Mouse (Mus musculus) heart, embryonic 15.5 days (tissue): ENCODE results near the gene Usp35. TPM values are rescaled to one million over a fixed set of nuclear protein-coding genes. Genes with fewer than 3 reads are reported as not detected.

ENCODE experiments used
- ATAC-seq: fragments of 200-750 bp; cut with Nextera tagmentation; replicated peaks from 2 replicates; pipeline ENCODE4 v1.8.0; 2017; ENCODE audit warnings: low read depth, moderate TSS enrichment; ENCODE audit not compliant: insufficient number of reproducible peaks, insufficient read depth, low FRiP score
- H3K27ac ChIP-seq: fragments of 300-500 bp; sonication (generic); 2 replicates; pipeline ENCODE4 v1.5.1; 2015; ENCODE audit warnings: mild to moderate bottlenecking, inconsistent platforms
- H3K27me3 ChIP-seq: fragments of 300-500 bp; sonication (generic); 2 replicates; pipeline ENCODE4 v1.6.1; 2015; ENCODE audit warnings: inconsistent platforms
- H3K36me3 ChIP-seq: fragments of 300-500 bp; sonication (generic); 2 replicates; pipeline ENCODE4 v1.6.1; 2015; ENCODE audit warnings: mild to moderate bottlenecking, inconsistent platforms
- H3K4me1 ChIP-seq: fragments of 300-500 bp; sonication (generic); replicated peaks from 2 replicates; pipeline ENCODE4 v1.6.1; 2015; ENCODE audit warnings: inconsistent platforms
- H3K4me2 ChIP-seq: fragments of 300-500 bp; sonication (generic); 2 replicates; pipeline ENCODE4 v1.6.1; 2015; ENCODE audit warnings: inconsistent platforms, mild to moderate bottlenecking, moderate library complexity
- H3K4me3 ChIP-seq: fragments of 300-500 bp; sonication (generic); 2 replicates; pipeline ENCODE4 v1.5.1; 2015; ENCODE audit warnings: mild to moderate bottlenecking, inconsistent platforms
- H3K9ac ChIP-seq: fragments of 300-500 bp; sonication (generic); 2 replicates; pipeline ENCODE4 v1.6.1; 2015; ENCODE audit warnings: mild to moderate bottlenecking, inconsistent platforms
- H3K9me3 ChIP-seq: fragments of 300-500 bp; sonication (generic); replicated peaks from 2 replicates; pipeline ENCODE4 v1.6.1; 2016; ENCODE audit warnings: inconsistent platforms
- WGBS: fragments of 180-500 bp; shearing (Covaris S2); methylation state at CpG from one replicate; pipeline ENCODE4 v1.1.7; 2015; ENCODE audit warnings: mixed read lengths; 5-methylcytosine and 5-hydroxymethylcytosine counted together
- polyA plus RNA-seq: library from polyadenylated mRNA; unstranded; fragments of >200 nt; fragmentation: Nextera tagmentation; extraction: Ambion mirVana; gene quantifications from 2 replicates; pipeline ENCODE4 v1.2.1, GENCODE M21; 2015

The Usp35 gene
- polyA plus RNA-seq, 1 experiment from 2014 or later = 0.60 TPM

DNA sequence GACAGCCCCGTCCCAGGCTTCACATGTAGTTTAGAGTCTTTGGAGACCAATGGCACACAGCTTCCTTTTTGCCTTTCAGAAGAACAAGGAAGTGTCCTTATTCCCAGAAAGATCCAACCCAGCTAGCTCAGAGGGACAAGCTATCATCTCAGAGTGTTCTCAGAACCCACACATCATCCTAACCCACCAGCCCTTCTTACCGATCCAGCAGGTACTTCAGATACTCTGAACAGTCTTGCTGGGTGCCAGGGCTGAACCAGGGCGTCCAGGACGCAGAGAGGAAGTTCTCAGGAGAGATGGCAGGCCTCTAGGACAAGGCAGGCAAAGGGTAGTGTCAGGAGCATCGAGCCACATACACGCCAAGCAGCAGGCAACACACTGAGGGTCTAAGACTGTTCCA is 19.0 kb downstream of the Usp35 start:
- Histone ChIP-seq H3K4me3 (no peak overlapping the region), H3K27me3 (no peaks in the 10 kb centered on the region), H3K9ac (no peak overlapping the region), H3K9me3 (no peaks in the 10 kb centered on the region), H3K4me2 (no peak overlapping the region), H3K36me3 (peaks cover 33% of the 10 kb centered on the region), H3K27ac (no peak overlapping the region), H3K4me1 (no peaks in the 10 kb centered on the region)
- ATAC-seq = no peak
- 86% methylated on average over 6 of the region's 6 CpGs for WGBS

DNA sequence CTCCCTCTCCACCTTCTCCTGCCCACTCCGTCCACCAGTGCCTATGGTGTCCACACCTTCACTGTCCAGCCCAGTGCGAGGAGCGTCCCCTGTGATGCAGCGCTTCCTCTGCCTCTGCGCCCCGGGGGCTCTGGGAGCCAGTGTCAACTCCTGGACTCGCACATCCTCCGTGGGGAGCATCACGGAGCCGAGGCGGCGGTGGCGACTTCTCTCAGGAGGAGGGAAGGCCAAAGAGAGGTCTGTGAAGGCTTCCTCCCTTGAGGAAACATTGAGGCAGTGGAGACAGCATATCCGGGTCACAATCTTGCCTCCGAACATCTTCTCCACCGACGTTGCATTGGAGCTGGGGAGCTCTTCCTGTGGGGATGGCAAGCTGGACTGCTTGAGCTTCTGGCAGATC is 19.6 kb downstream of the Usp35 start:
- Histone ChIP-seq H3K27ac (no peak overlapping the region), H3K9me3 (no peaks in the 10 kb centered on the region), H3K9ac (no peak overlapping the region), H3K27me3 (no peaks in the 10 kb centered on the region), H3K36me3 (peaks cover 34% of the 10 kb centered on the region), H3K4me3 (no peak overlapping the region), H3K4me2 (no peak overlapping the region), H3K4me1 (no peaks in the 10 kb centered on the region)
- 78% methylated on average over 17 of the region's 17 CpGs for WGBS
- no peak for ATAC-seq

DNA sequence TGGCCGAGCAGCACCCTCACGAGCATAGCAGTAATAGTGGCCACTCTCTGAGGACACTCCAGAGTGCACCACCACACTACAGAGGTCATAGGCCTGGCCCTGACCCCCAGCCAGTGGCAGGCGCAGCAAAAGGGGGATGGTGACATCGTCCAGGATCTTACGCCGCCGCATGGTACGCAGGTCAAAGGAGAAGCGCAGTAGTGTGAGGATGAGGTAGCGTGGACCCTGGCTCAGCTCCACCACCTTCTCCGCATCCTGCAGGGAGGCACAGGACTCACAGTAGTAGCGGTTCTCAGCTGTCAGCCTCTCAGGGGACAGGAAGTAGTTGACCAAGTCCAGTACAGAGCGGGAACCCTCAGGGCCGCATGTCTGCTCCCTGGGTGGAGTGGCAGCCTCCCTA is 20.2 kb downstream of the Usp35 start:
- Histone ChIP-seq H3K4me3 (no peak overlapping the region), H3K4me2 (no peak overlapping the region), H3K9ac (no peak overlapping the region), H3K27ac (no peak overlapping the region), H3K4me1 (no peaks in the 10 kb centered on the region), H3K36me3 (peaks cover 39% of the 10 kb centered on the region), H3K27me3 (no peaks in the 10 kb centered on the region), H3K9me3 (no peaks in the 10 kb centered on the region)
- 89% methylated on average over 14 of the region's 14 CpGs for WGBS
- no peak for ATAC-seq

DNA sequence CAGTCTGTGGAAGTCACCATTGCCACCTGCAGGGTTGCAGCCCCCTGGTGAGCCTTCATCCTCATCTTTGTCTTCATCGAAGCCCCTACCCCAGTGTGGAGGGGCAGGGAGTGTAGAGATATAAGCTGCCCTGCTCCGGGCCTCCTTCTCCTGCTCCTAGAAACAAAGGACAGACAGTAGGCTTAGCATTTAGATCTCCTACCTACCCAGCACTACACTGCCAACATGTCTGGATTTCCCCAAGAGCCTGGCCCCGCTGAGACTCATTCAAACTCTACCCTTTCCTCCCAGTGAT is 21.5 kb downstream of the Usp35 start:
- Histone ChIP-seq H3K4me2 (no peak overlapping the region), H3K27ac (no peak overlapping the region), H3K4me1 (no peaks in the 10 kb centered on the region), H3K36me3 (peaks cover 52% of the 10 kb centered on the region), H3K4me3 (no peak overlapping the region), H3K9me3 (no peaks in the 10 kb centered on the region), H3K9ac (no peak overlapping the region), H3K27me3 (no peaks in the 10 kb centered on the region)
- 89% methylated on average over 3 of the region's 3 CpGs for WGBS
- no peak for ATAC-seq

DNA sequence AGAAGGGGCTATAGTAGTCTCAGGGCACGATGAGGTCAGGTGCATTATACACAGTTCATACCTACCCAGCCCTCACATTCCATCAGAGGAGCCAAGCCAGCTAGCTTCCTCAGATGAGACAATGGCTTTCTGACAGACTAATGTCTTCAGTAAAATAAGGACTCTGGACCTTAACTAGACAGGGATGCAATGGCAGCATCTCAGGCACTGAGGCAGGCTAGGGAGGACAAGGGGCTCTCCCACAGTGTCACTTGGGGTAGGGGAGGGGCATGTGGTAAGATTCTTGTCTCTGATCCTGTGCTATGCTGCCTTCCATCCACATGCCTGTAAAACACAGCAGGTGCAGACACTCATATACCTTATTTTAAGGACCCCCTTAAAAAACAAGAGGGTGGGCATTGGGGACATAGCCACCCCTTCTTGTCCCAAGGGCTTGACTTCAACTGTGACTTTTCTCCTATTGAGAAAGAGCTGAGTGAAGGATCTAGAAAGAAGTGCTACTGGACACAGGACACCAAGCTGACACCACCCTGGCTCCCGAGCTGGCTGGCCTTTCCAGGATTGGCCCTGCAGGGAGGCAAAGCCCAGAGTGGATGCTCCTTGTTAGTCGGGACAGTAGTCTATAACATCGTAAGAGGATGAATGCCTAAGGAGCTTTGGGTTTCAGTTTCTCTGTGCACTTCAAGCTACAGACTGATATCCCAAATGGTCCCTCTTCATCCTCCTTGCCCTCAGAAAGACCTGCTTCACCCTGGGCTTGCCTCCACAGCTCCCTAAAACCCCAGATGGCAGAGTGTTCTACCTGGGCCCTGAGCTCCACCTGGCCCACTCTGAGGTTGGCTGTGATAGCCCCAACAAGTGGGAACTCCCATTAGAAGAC is 22.1 kb downstream of the Usp35 start:
- peaks cover 57% of the 10 kb centered on the region for H3K36me3 ChIP-seq
- H3K9ac ChIP-seq = no peak overlapping the region
- no peaks in the 10 kb centered on the region for H3K9me3 ChIP-seq
- H3K27me3 ChIP-seq = no peaks in the 10 kb centered on the region
- no peaks in the 10 kb centered on the region for H3K4me1 ChIP-seq
- H3K27ac ChIP-seq = no peak overlapping the region
- 84% methylated on average over 4 of the region's 4 CpGs for WGBS
- no peak overlapping the region for H3K4me3 ChIP-seq
- no peak overlapping the region for H3K4me2 ChIP-seq
- no peak for ATAC-seq

DNA sequence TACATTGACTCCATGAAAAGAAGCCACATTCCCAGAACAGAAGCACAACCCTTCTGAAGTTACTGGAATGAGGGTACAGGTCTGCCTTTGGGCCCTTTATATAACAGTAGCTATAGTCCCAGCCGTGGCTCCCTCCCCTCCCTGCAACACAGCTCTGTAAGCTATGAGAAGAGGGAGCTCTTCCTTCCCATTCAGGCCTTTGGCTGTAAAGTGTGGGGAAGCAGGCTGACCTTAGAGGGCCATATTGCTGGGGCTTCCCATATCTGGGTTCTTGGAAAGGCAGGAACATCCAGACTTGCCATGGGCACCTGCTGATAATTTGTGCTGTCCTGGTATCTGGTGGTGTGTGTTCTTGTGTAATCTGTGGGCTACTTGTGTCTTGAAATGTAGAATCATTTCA is 24.3 kb downstream of the Usp35 start:
- 83% methylated on average over 1 of the region's 1 CpGs for whole genome bisulfite sequencing
- ATAC-seq = no peak
- Histone ChIP-seq H3K4me2 (no peak overlapping the region), H3K27me3 (no peaks in the 10 kb centered on the region), H3K36me3 (peaks cover 76% of the 10 kb centered on the region), H3K4me1 (no peaks in the 10 kb centered on the region), H3K9ac (no peak overlapping the region), H3K4me3 (no peak overlapping the region), H3K9me3 (no peaks in the 10 kb centered on the region), H3K27ac (no peak overlapping the region)

DNA sequence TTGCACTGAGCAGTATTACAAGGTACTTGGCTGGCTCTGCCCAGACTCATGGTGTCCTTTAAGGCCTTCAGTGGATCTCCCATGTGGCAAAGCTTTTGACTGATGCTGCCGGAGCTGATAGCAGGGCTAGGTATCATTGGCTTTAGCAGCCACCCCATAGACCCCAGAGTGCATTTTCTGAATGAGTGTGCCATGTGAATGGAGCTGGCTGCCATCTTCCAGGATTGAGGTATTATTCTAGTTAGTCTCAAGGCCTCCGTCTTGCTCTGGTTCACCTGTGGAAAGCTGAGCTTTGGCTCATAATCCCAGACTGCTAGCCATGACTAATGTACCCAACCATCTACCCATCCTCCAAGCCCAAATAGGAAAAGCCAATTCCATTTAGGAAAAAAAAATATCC is 25.0 kb downstream of the Usp35 start:
- no peak for ATAC-seq
- Histone ChIP-seq H3K9ac (no peak overlapping the region), H3K4me2 (no peak overlapping the region), H3K4me3 (no peak overlapping the region), H3K27me3 (no peaks in the 10 kb centered on the region), H3K9me3 (no peaks in the 10 kb centered on the region), H3K36me3 (peaks cover 79% of the 10 kb centered on the region), H3K27ac (no peak overlapping the region), H3K4me1 (no peaks in the 10 kb centered on the region)
- 88% methylated on average over 2 of the region's 2 CpGs for WGBS

DNA sequence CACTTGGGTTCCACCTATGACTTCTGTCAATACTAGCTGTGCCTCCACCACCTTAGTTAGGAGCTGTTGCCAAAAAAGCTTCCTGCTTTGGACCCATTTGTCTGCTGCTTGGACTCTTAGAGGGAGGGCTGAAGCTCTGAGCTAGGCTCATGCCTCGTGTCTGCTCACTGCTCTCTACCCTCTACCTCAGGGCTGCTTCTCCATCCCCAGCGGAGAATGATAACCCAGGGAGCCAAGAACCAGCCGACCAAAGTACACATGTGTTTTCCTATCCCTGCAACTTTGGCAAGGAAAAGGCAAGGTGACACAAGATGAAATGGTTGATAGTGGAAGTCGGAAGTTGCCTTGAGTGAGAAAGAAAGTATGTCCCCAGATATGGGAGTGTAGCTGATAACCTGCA is 26.6 kb downstream of the Usp35 start:
- Histone ChIP-seq H3K27me3 (no peaks in the 10 kb centered on the region), H3K9ac (no peak overlapping the region), H3K27ac (no peak overlapping the region), H3K4me1 (no peaks in the 10 kb centered on the region), H3K4me3 (no peak overlapping the region), H3K9me3 (no peaks in the 10 kb centered on the region), H3K4me2 (no peak overlapping the region), H3K36me3 (peaks cover 81% of the 10 kb centered on the region)
- 81% methylated on average over 4 of the region's 4 CpGs for WGBS
- ATAC-seq = no peak

DNA sequence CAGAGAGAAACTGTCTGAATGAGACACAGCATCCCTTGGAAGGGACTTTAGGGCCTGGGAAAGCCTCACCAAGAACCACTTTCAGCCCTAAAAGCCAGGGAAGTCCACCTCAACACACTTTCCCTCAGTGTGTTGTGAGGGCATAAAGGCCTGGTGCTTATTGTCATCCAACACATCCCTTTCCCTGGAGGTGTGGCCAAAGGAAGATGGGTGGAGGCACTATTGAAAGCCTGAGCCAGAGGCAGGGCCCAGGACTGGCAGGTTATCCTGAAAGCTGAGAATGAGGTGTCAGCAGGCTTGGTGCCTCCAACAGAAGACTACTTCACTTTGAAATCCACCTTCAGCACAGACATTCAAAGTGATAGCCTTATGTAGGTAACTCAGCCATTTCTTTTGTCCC is 27.3 kb downstream of the Usp35 start:
- H3K27me3 ChIP-seq = no peaks in the 10 kb centered on the region
- ATAC-seq = no peak
- no peak overlapping the region for H3K4me2 ChIP-seq
- H3K27ac ChIP-seq = no peak overlapping the region
- H3K4me3 ChIP-seq = no peak overlapping the region
- H3K9me3 ChIP-seq = no peaks in the 10 kb centered on the region
- H3K9ac ChIP-seq = no peak overlapping the region
- no peaks in the 10 kb centered on the region for H3K4me1 ChIP-seq
- H3K36me3 ChIP-seq = peaks cover 76% of the 10 kb centered on the region

DNA sequence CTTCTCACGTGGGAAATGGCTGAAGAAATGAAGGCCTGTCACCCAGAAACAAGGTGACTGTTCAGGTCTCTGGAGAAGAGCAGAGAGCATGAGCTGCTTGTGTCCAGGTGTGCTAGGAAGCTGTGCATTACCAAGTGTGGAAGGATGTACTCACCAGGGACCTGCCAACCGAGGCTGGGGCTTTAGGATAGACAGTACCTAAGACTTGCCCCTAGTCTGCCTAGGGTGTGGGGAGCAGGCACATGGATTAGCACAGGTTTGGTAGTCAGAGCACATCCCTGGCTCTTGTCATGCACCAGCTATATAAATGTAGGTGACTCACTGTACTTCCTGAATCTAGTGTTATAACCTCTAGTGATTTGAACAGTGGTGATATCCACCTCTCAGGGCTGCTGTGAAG is 28.2 kb downstream of the Usp35 start:
- Histone ChIP-seq H3K9ac (no peak overlapping the region), H3K4me3 (no peak overlapping the region), H3K27ac (no peak overlapping the region), H3K4me1 (no peaks in the 10 kb centered on the region), H3K27me3 (no peaks in the 10 kb centered on the region), H3K36me3 (peaks cover 75% of the 10 kb centered on the region), H3K9me3 (no peaks in the 10 kb centered on the region), H3K4me2 (no peak overlapping the region)
- ATAC-seq = no peak
- WGBS = 78% methylated on average over 2 of the region's 2 CpGs

DNA sequence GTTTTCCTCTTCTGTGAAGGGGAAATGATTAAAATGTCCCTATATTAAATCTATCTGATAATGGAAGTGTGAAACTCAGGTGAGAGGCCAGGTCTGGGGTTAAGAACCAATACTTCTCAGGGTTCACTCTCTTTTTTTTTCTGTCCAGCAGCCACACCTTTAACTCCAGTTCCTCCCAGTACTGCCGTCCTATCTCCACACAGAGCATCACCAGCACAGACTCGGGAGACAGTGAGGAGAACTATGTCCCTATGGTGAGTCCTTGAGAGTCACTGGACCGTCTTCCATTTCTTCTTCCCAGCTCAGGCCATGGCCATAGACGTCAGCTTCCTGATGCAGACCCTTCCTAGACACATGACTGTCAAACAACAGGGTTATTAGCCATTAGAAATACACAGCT is 28.9 kb downstream of the Usp35 start:
- H3K36me3 ChIP-seq = peaks cover 69% of the 10 kb centered on the region
- H3K4me3 ChIP-seq = no peak overlapping the region
- no peak overlapping the region for H3K9ac ChIP-seq
- H3K4me2 ChIP-seq = no peak overlapping the region
- no peaks in the 10 kb centered on the region for H3K4me1 ChIP-seq
- no peak overlapping the region for H3K27ac ChIP-seq
- WGBS = 84% methylated on average over 4 of the region's 4 CpGs
- ATAC-seq = no peak
- no peaks in the 10 kb centered on the region for H3K9me3 ChIP-seq
- H3K27me3 ChIP-seq = no peaks in the 10 kb centered on the region

DNA sequence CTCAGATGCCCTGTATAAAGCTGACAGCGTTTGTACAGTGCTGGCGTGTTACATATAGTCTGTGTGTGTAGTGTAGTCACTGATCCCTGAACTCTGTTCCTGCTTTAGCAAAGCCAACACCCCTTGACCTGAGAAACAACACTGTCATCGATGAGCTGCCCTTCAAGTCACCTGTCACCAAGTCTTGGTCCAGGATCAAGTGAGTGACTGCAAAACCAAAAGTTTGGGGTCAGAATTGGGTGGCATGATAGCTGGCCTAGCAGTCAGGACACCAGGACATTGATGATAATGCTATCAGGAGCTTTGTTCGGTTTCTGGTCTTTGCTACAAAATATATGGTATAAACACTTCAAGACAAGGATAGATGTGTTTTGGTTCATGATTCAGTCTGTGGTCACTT is 29.6 kb downstream of the Usp35 start:
- 72% methylated on average over 4 of the region's 4 CpGs for WGBS
- no peak overlapping the region for H3K27ac ChIP-seq
- H3K27me3 ChIP-seq = no peaks in the 10 kb centered on the region
- no peak overlapping the region for H3K4me3 ChIP-seq
- no peaks in the 10 kb centered on the region for H3K9me3 ChIP-seq
- H3K4me2 ChIP-seq = no peak overlapping the region
- no peak for ATAC-seq
- peaks cover 69% of the 10 kb centered on the region for H3K36me3 ChIP-seq
- no peak overlapping the region for H3K9ac ChIP-seq
- H3K4me1 ChIP-seq = no peaks in the 10 kb centered on the region
